Mouse (Mus musculus) c-Kit-negative CD71-positive TER-119-positive erythroid progenitor cells, embryonic 14.5 days (primary cell): ENCODE data around the gene Slc35a3.
"Not testable (repeated sequence)": the region's sequence is repeated elsewhere in the genome, so short reads cannot be mapped to it uniquely, and the experiment has no call there.

Experiments used
- DNase-seq: peaks from one replicate; pipeline ENCODE4 v3.0.0-alpha.2; 2013; ENCODE audit warnings: low read depth, low spot score

Slc35a3 gene

GRCm38 (mm10) chr3:116712436-116712881, at the start of gene Slc35a3:
Gene Slc35a3 (minus strand): TSS chr3:116712831.
- DNase-seq = no peak

GRCm38 (mm10) chr3:116752818-116753217, 40.2 kb upstream of the Slc35a3 start:
- no peak for DNase-seq

GRCm38 (mm10) chr3:116751191-116751860, 38.7 kb upstream of the Slc35a3 start:
- DNase-seq = peak; percentile 61

GRCm38 (mm10) chr3:116748391-116749170, 36.0 kb upstream of the Slc35a3 start:
- peak; percentile 28 for DNase-seq

GRCm38 (mm10) chr3:116747648-116748047, 35.0 kb upstream of the Slc35a3 start:
- DNase-seq = not testable (repeated sequence)

GRCm38 (mm10) chr3:116740963-116741362, 28.3 kb upstream of the Slc35a3 start:
- DNase-seq = no peak

GRCm38 (mm10) chr3:116740106-116740505, 27.5 kb upstream of the Slc35a3 start:
- DNase-seq = no peak

- DNase-seq = no peak
Measured at GRCm38 (mm10) chr3:116737326-116737731, 24.7 kb upstream of the Slc35a3 start.

- DNase-seq = no peak
Measured at GRCm38 (mm10) chr3:116729483-116730174, 17.0 kb upstream of the Slc35a3 start.

GRCm38 (mm10) chr3:116726807-116727206, 14.2 kb upstream of the Slc35a3 start:
- no peak for DNase-seq

GRCm38 (mm10) chr3:116723496-116724481, 11.2 kb upstream of the Slc35a3 start:
- DNase-seq = no peak

GRCm38 (mm10) chr3:116722980-116723379, 10.3 kb upstream of the Slc35a3 start:
- no peak for DNase-seq

- DNase-seq = no peak
Measured at GRCm38 (mm10) chr3:116718951-116719350, 6.3 kb upstream of the Slc35a3 start.

GRCm38 (mm10) chr3:116713031-116713430, 400 bp upstream of the Slc35a3 start:
- no peak for DNase-seq

GRCm38 (mm10) chr3:116711624-116712435, 801 bp downstream of the Slc35a3 start:
- DNase-seq = peak; percentile 57

- no peak for DNase-seq
Measured at GRCm38 (mm10) chr3:116710941-116711340, 1.7 kb downstream of the Slc35a3 start.

GRCm38 (mm10) chr3:116705637-116706204, 6.9 kb downstream of the Slc35a3 start:
- no peak for DNase-seq

- DNase-seq = no peak
Measured at GRCm38 (mm10) chr3:116703835-116704234, 8.8 kb downstream of the Slc35a3 start.

- no peak for DNase-seq
Measured at GRCm38 (mm10) chr3:116702647-116703272, 9.9 kb downstream of the Slc35a3 start.
